Mouse (Mus musculus): ENCODE measurements around the gene Pla2g6. TPM values are rescaled to one million over a fixed set of nuclear protein-coding genes. Genes with fewer than 3 reads are reported as not detected.
A peak's percentile ranks its signal among the peaks of the same experiment; 100 is the strongest.

Gene Pla2g6
- polyA plus RNA-seq, 1 experiment, result 303 TPM

DNA sequence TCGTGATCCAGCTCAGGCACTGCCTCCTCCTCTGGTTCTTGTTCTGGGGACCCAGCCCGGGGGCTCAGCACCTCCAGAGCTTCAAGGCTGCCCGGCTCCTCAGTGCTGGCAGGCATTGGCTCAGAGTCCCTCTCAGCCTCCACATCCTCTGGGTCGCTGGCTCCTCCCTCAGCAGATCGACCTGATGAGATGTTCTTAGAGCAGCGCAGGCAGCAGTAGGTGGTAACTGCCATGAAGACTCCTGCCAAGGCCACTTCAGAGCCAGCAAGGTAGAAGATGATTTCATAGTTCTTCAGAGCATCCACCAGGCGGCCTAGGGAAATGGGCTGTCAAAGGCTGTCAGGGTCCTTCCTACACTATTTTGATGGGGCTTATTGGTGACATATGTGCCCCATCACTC, 77.0 kb downstream of the Pla2g6 start:
- H3K27me3 ChIP-seq (ENCODE audit: control insufficient read depth, insufficient read depth, low read length), result no peaks in the 10 kb centered on the region
- H3K4me1 ChIP-seq (ENCODE audit: control insufficient read depth, insufficient read depth, low read length), result peaks cover 22% of the 10 kb centered on the region
- H3K4me3 ChIP-seq (ENCODE audit: control insufficient read depth, low read depth, low read length), result no peak overlapping the region
- H3K36me3 ChIP-seq (ENCODE audit: control insufficient read depth, insufficient read depth, low read length), result peaks cover 3% of the 10 kb centered on the region
- TF ChIP-seq POLR2A (IDR thresholded peaks at IDR 0.05; ENCODE audit: control insufficient read depth, low read depth, low read length) (no peak), CTCF (IDR thresholded peaks at IDR 0.05; ENCODE audit: control insufficient read depth, insufficient read depth, insufficient replicate concordance, low read depth, low read length) (no peak)
- H3K27ac ChIP-seq (ENCODE audit: control insufficient read depth, insufficient read depth, low read depth, low read length), result no peak overlapping the region

- H3K36me3 ChIP-seq (ENCODE audit: control insufficient read depth, insufficient read depth, low read length), result peaks cover 4% of the 10 kb centered on the region
- H3K27ac ChIP-seq (ENCODE audit: control insufficient read depth, insufficient read depth, low read depth, low read length), result no peak overlapping the region
- TF ChIP-seq CTCF (IDR thresholded peaks at IDR 0.05; ENCODE audit: control insufficient read depth, insufficient read depth, insufficient replicate concordance, low read depth, low read length) (no peak), POLR2A (IDR thresholded peaks at IDR 0.05; ENCODE audit: control insufficient read depth, low read depth, low read length) (no peak)
- H3K4me1 ChIP-seq (ENCODE audit: control insufficient read depth, insufficient read depth, low read length), result peaks cover 22% of the 10 kb centered on the region
- H3K4me3 ChIP-seq (ENCODE audit: control insufficient read depth, low read depth, low read length), result no peak overlapping the region
- H3K27me3 ChIP-seq (ENCODE audit: control insufficient read depth, insufficient read depth, low read length), result no peaks in the 10 kb centered on the region
Observed at GRCm38 (mm10) chr15:79250236-79250635, 78.0 kb downstream of the Pla2g6 start.

DNA sequence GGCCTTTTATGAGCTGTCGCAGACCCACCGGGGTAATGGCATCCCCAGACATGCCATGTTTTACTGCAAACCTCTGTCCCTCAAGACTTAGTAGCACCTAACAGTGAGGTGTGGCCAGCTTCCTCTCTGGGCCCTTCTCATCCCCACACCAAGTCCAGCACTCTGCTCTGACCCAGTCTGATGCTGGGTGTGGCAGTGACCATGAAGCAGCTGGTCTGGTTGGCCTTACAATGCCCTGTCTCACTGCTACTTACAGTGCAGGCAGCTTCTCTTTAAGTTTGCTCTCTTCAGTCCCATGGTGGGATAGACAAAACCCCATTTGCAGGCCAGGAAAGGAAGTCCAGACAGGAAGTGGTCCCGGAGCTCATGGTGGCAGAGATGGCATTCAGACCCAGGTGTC, 82.9 kb downstream of the Pla2g6 start:
- Histone ChIP-seq H3K27me3 (ENCODE audit: control insufficient read depth, insufficient read depth, low read length) (no peaks in the 10 kb centered on the region), H3K36me3 (ENCODE audit: control insufficient read depth, insufficient read depth, low read length) (peaks cover 5% of the 10 kb centered on the region), H3K27ac (ENCODE audit: control insufficient read depth, insufficient read depth, low read depth, low read length) (no peak overlapping the region), H3K4me1 (ENCODE audit: control insufficient read depth, insufficient read depth, low read length) (no peaks in the 10 kb centered on the region), H3K4me3 (ENCODE audit: control insufficient read depth, low read depth, low read length) (no peak overlapping the region)
- TF ChIP-seq POLR2A (IDR thresholded peaks at IDR 0.05; ENCODE audit: control insufficient read depth, low read depth, low read length) (no peak), CTCF (IDR thresholded peaks at IDR 0.05; ENCODE audit: control insufficient read depth, insufficient read depth, insufficient replicate concordance, low read depth, low read length) (no peak)

DNA sequence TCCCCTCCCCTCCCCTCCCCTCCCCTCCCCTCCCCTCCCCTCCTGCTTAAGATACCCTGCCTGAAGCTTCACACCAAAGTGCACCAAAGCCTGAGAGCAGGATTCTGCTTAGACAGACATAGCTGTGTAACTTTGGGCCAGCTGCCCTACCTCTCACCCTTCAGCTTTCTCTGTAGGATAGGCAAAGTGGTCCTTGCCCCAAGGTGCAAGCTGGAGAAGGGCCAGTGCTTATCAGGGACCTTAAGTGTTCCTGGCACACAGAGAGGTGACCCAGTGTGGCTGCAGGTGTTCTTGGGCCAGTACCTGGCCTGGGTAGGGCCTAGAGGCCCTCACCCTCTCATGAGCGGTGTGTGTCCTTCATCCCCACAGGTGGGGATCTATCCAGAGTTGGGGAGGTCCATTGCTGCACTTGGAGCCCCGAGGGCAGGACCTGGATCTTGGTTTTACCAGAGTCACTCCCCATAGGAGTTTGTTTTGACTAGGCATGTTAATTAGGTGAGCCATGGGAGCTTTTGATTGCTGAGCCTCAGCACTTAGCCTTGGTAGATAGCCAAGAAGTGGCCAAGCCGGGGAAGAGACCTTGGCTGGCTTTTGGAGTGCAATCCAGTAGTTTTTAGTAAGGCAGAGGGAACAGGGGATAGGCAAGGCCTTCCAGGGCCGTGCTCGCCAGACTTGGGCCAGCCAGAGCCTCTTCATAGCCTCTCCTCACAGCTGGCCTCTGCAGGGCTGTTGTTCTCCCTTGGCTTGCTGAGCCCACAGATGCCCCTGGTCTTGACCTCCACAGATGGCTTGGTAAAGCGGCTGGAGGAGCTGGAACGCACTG, 83.9 kb downstream of the Pla2g6 start:
- H3K36me3 ChIP-seq (ENCODE audit: control insufficient read depth, insufficient read depth, low read length), result peaks cover 5% of the 10 kb centered on the region
- H3K4me1 ChIP-seq (ENCODE audit: control insufficient read depth, insufficient read depth, low read length), result no peaks in the 10 kb centered on the region
- no peak overlapping the region for H3K4me3 ChIP-seq (ENCODE audit: control insufficient read depth, low read depth, low read length)
- TF ChIP-seq CTCF (IDR thresholded peaks at IDR 0.05; ENCODE audit: control insufficient read depth, insufficient read depth, insufficient replicate concordance, low read depth, low read length) (no peak), POLR2A (IDR thresholded peaks at IDR 0.05; ENCODE audit: control insufficient read depth, low read depth, low read length) (no peak)
- H3K27me3 ChIP-seq (ENCODE audit: control insufficient read depth, insufficient read depth, low read length), result no peaks in the 10 kb centered on the region
- H3K27ac ChIP-seq (ENCODE audit: control insufficient read depth, insufficient read depth, low read depth, low read length), result no peak overlapping the region

- Histone ChIP-seq H3K4me1 (ENCODE audit: control insufficient read depth, insufficient read depth, low read length) (no peaks in the 10 kb centered on the region), H3K4me3 (ENCODE audit: control insufficient read depth, low read depth, low read length) (no peak overlapping the region), H3K36me3 (ENCODE audit: control insufficient read depth, insufficient read depth, low read length) (peaks cover 5% of the 10 kb centered on the region), H3K27me3 (ENCODE audit: control insufficient read depth, insufficient read depth, low read length) (no peaks in the 10 kb centered on the region), H3K27ac (ENCODE audit: control insufficient read depth, insufficient read depth, low read depth, low read length) (no peak overlapping the region)
- TF ChIP-seq POLR2A (IDR thresholded peaks at IDR 0.05; ENCODE audit: control insufficient read depth, low read depth, low read length), result no peak
- peak; percentile 99 for TF ChIP-seq CTCF (IDR thresholded peaks at IDR 0.05; ENCODE audit: control insufficient read depth, insufficient read depth, insufficient replicate concordance, low read depth, low read length)
Observed at GRCm38 (mm10) chr15:79243234-79244042, 84.8 kb downstream of the Pla2g6 start.

GRCm38 (mm10) chr15:79242574-79243233, 85.5 kb downstream of the Pla2g6 start:
- no peak overlapping the region for H3K27ac ChIP-seq (ENCODE audit: control insufficient read depth, insufficient read depth, low read depth, low read length)
- no peak for TF ChIP-seq CTCF (IDR thresholded peaks at IDR 0.05; ENCODE audit: control insufficient read depth, insufficient read depth, insufficient replicate concordance, low read depth, low read length)
- no peak for TF ChIP-seq POLR2A (IDR thresholded peaks at IDR 0.05; ENCODE audit: control insufficient read depth, low read depth, low read length)

DNA sequence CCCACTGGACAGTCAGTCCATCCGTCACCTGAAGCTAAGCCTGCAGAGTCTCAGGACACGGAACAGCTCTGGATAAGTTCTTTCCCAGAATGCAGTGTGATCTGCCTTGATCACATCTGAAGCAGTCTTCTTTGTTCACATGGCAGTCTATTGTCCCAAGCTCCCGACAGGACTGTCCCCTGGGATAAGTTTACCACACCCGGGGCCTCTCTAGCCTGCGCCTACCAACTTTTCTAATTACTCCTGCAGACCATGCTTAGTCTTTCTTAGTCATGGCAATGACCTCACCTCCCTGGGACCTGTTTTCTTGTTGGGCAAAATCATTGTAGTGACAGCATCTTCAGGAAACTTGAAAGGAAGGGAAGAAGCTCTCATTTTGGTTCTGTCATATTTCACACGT, 90.2 kb downstream of the Pla2g6 start:
- no peak overlapping the region for H3K27ac ChIP-seq (ENCODE audit: control insufficient read depth, insufficient read depth, low read depth, low read length)
- TF ChIP-seq CTCF (IDR thresholded peaks at IDR 0.05; ENCODE audit: control insufficient read depth, insufficient read depth, insufficient replicate concordance, low read depth, low read length) (no peak), POLR2A (IDR thresholded peaks at IDR 0.05; ENCODE audit: control insufficient read depth, low read depth, low read length) (no peak)
- no peaks in the 10 kb centered on the region; the same call in none of the 2 replicates for H3K36me3 ChIP-seq (ENCODE audit: control insufficient read depth, insufficient read depth, low read length)
- no peaks in the 10 kb centered on the region for H3K4me1 ChIP-seq (ENCODE audit: control insufficient read depth, insufficient read depth, low read length)
- no peaks in the 10 kb centered on the region for H3K27me3 ChIP-seq (ENCODE audit: control insufficient read depth, insufficient read depth, low read length)
- no peak overlapping the region for H3K4me3 ChIP-seq (ENCODE audit: control insufficient read depth, low read depth, low read length)

More at GRCm38 (mm10) chr15:79242574-79243233, 85.5 kb downstream of the Pla2g6 start:
- peaks cover 5% of the 10 kb centered on the region for H3K36me3 ChIP-seq (ENCODE audit: control insufficient read depth, insufficient read depth, low read length)
- H3K27me3 ChIP-seq (ENCODE audit: control insufficient read depth, insufficient read depth, low read length), result no peaks in the 10 kb centered on the region
- H3K4me3 ChIP-seq (ENCODE audit: control insufficient read depth, low read depth, low read length), result no peak overlapping the region
- no peaks in the 10 kb centered on the region for H3K4me1 ChIP-seq (ENCODE audit: control insufficient read depth, insufficient read depth, low read length)

Other genes starting within 250 kb of the Pla2g6 start
- 75.8 and 85.0 TPM in 2 replicates for gene Micall1, start 219.5 kb downstream of the Pla2g6 start, polyA plus RNA-seq (2012; rRNA removed)
- 41.1 and 42.2 TPM in 2 replicates for gene Polr2f, start 187.4 kb downstream of the Pla2g6 start, polyA plus RNA-seq (2012; rRNA removed)
- 115 and 133 TPM in 2 replicates for gene 1700088E04Rik, start 187.1 kb downstream of the Pla2g6 start, polyA plus RNA-seq (2012; rRNA removed)
- 1.5 and 1.6 TPM in 2 replicates for gene Sox10, start 163.2 kb downstream of the Pla2g6 start, polyA plus RNA-seq (2012; rRNA removed)
- gene Pick1, start 99.2 kb downstream of the Pla2g6 start, polyA plus RNA-seq (2012; rRNA removed), result 76.8 and 78.4 TPM in 2 replicates
- gene Gm49486, start 99.0 kb downstream of the Pla2g6 start, polyA plus RNA-seq (2012; rRNA removed), result 0.10 and 0.28 TPM in 2 replicates
- gene Slc16a8, start 73.6 kb downstream of the Pla2g6 start, polyA plus RNA-seq (2012; rRNA removed), result not detected in 2 replicates
- 0.67 and 0.94 TPM in 2 replicates for gene Baiap2l2, start 42.9 kb downstream of the Pla2g6 start, polyA plus RNA-seq (2012; rRNA removed)
- gene Maff, start 18.2 kb upstream of the Pla2g6 start, polyA plus RNA-seq (2012; rRNA removed), result 0.77 and 1.1 TPM in 2 replicates
- 9.7 and 11.8 TPM in 2 replicates for gene Tmem184b, start 75.2 kb upstream of the Pla2g6 start, polyA plus RNA-seq (2012; rRNA removed)
- gene Csnk1e, start 127.2 kb upstream of the Pla2g6 start, polyA plus RNA-seq (2012; rRNA removed), result 5.5 and 6.7 TPM in 2 replicates
- 0.58 and 0.78 TPM in 2 replicates for gene Kcnj4, start 176.9 kb upstream of the Pla2g6 start, polyA plus RNA-seq (2012; rRNA removed)
- gene Kdelr3, start 188.0 kb upstream of the Pla2g6 start, polyA plus RNA-seq (2012; rRNA removed), result 2.3 and 3.6 TPM in 2 replicates
- 159 and 193 TPM in 2 replicates for gene Ddx17, start 218.4 kb upstream of the Pla2g6 start, polyA plus RNA-seq (2012; rRNA removed)

All from testis, adult 2 months (tissue).